Mouse (Mus musculus) myocyte (in vitro differentiated cells): ENCODE data around the gene Dnph1. TPM values are rescaled to one million over a fixed set of nuclear protein-coding genes. Genes with fewer than 3 reads are reported as not detected.
"Not testable (repeated sequence)": the region's sequence is repeated elsewhere in the genome, so short reads cannot be mapped to it uniquely, and the experiment has no call there.

Experiments used
- H3K27me3 ChIP-seq: one replicate; pipeline ENCODE4 v1.6.1; 2011; ENCODE audit not compliant: control insufficient read depth, insufficient read depth, insufficient read length
- H3K36me3 ChIP-seq: one replicate; pipeline ENCODE4 v1.6.1; 2011; ENCODE audit not compliant: control insufficient read depth, insufficient read depth
- H3K4me2 ChIP-seq: one replicate; pipeline ENCODE4 v1.6.1; 2011; ENCODE audit warnings: low read depth, control low read depth
- H3K4me3 ChIP-seq: one replicate; pipeline ENCODE4 v1.5.1; 2011; ENCODE audit warnings: mild to moderate bottlenecking, control low read depth, moderate library complexity
- H3K79me2 ChIP-seq: one replicate; pipeline ENCODE4 v1.6.1; 2011; ENCODE audit not compliant: control insufficient read depth, insufficient read depth
- H3ac ChIP-seq: one replicate; pipeline ENCODE4 v1.6.1; 2011; ENCODE audit not compliant: control insufficient read depth, insufficient read length
- CEBPB ChIP-seq: IDR thresholded peaks from 2 replicates; pipeline ENCODE4 v1.6.1; 2011; ENCODE audit warnings: mild to moderate bottlenecking, moderate library complexity; ENCODE audit not compliant: poor library complexity, insufficient read depth, severe bottlenecking
- E2F4 ChIP-seq: IDR thresholded peaks from one replicate; pipeline ENCODE4 v1.6.1; 2011; ENCODE audit warnings: mild to moderate bottlenecking, control low read depth, moderate library complexity; ENCODE audit not compliant: insufficient read depth
- MAX ChIP-seq: IDR thresholded peaks from one replicate; pipeline ENCODE4 v1.6.1; 2011; ENCODE audit warnings: low read depth, mild to moderate bottlenecking, control low read depth
- MYOD1 ChIP-seq, 3 experiments: IDR thresholded peaks; one replicate each; pipeline ENCODE4 v1.6.1; 2011; ENCODE audit warnings: control low read depth in 2 of 3, low read depth in 2 of 3, mild to moderate bottlenecking in 2 of 3, moderate library complexity in 1 of 3; ENCODE audit not compliant: insufficient read length in 2 of 3, control insufficient read depth in 1 of 3
- MYOG ChIP-seq, 3 experiments: IDR thresholded peaks; one replicate each; pipeline ENCODE4 v1.6.1; 2011; ENCODE audit warnings: control low read depth in 2 of 3, low read depth in 2 of 3, mild to moderate bottlenecking in 2 of 3; ENCODE audit not compliant: insufficient read length in 2 of 3, control insufficient read depth in 1 of 3, insufficient read depth in 1 of 3
- POLR2A ChIP-seq: IDR thresholded peaks from one replicate; pipeline ENCODE4 v1.6.1; 2011; ENCODE audit warnings: low read depth, mild to moderate bottlenecking, control low read depth, moderate library complexity; ENCODE audit not compliant: insufficient read length
- POLR2AphosphoS2 ChIP-seq: IDR thresholded peaks from one replicate; pipeline ENCODE4 v1.6.1; 2011; ENCODE audit warnings: low read depth, control low read depth; ENCODE audit not compliant: insufficient read length
- REST ChIP-seq: IDR thresholded peaks from one replicate; pipeline ENCODE4 v1.6.1; 2011; ENCODE audit warnings: mild to moderate bottlenecking, control low read depth, moderate library complexity; ENCODE audit not compliant: insufficient read depth, insufficient read length
- SRF ChIP-seq: IDR thresholded peaks from one replicate; pipeline ENCODE4 v1.6.1; 2011; ENCODE audit warnings: low read depth; ENCODE audit not compliant: control insufficient read depth, insufficient read length
- TCF12 ChIP-seq: IDR thresholded peaks from one replicate; pipeline ENCODE4 v1.6.1; 2011; ENCODE audit warnings: mild to moderate bottlenecking, control low read depth; ENCODE audit not compliant: poor library complexity, insufficient read depth, severe bottlenecking
- TCF3 ChIP-seq: IDR thresholded peaks from one replicate; pipeline ENCODE4 v1.6.1; 2011; ENCODE audit warnings: low read depth, control low read depth; ENCODE audit not compliant: insufficient read length
- USF1 ChIP-seq: IDR thresholded peaks from one replicate; pipeline ENCODE4 v1.6.1; 2011; ENCODE audit warnings: low read depth, mild to moderate bottlenecking, control low read depth, moderate library complexity
- polyA plus RNA-seq: library from polyadenylated mRNA; unstranded; fragments of >200 nt; fragmentation: generic; extraction: Trizol; gene quantifications from one replicate; pipeline ENCODE4 v1.2.1, GENCODE M21; 2012; ENCODE audit warnings: missing spikeins

Gene Dnph1
- polyA plus RNA-seq, 1 experiment, result 22.6 TPM

GRCm38 (mm10) chr17:46495486-46495885 is 1.0 kb upstream of the Dnph1 start:
- H3K4me2 ChIP-seq, result no peak overlapping the region
- no peak for TF ChIP-seq REST
- no peak for TF ChIP-seq SRF
- TF ChIP-seq MYOG (IDR thresholded peaks at IDR 0.05; ENCODE audit: control insufficient read depth in 1 of 3, insufficient read depth in 1 of 3, insufficient read length in 2 of 3, low read depth in 2 of 3), result peak in 1 of 3 experiments; percentile 41
- no peak for TF ChIP-seq POLR2A
- H3ac ChIP-seq, result no peak overlapping the region
- no peaks in the 10 kb centered on the region for H3K36me3 ChIP-seq
- H3K79me2 ChIP-seq, result no peaks in the 10 kb centered on the region
- no peak overlapping the region for H3K4me3 ChIP-seq
- peaks cover 32% of the 10 kb centered on the region for H3K27me3 ChIP-seq

- Histone ChIP-seq H3K27me3 (peaks cover 32% of the 10 kb centered on the region), H3K4me2 (peak overlapping the region; percentile 75), H3K4me3 (peak overlapping the region; percentile 37)
- H3K36me3 ChIP-seq, H3K79me2 ChIP-seq, H3ac ChIP-seq: not testable (repeated sequence)
Measured at GRCm38 (mm10) chr17:46496081-46496480, 430 bp upstream of the Dnph1 start.

GRCm38 (mm10) chr17:46497956-46498355 is 1.4 kb downstream of the Dnph1 start:
- Histone ChIP-seq H3K79me2 (no peaks in the 10 kb centered on the region), H3ac (no peak overlapping the region), H3K27me3 (peaks cover 19% of the 10 kb centered on the region), H3K36me3 (no peaks in the 10 kb centered on the region), H3K4me3 (peak overlapping the region; percentile 37), H3K4me2 (peak overlapping the region; percentile 75)
- TF ChIP-seq TCF12, result no peak
- no peak for TF ChIP-seq MAX
- TF ChIP-seq REST, result no peak
- no peak for TF ChIP-seq POLR2A
- no peak for TF ChIP-seq MYOD1 (IDR thresholded peaks at IDR 0.05; ENCODE audit: control insufficient read depth in 1 of 3, insufficient read length in 2 of 3, low read depth in 2 of 3)
- no peak for TF ChIP-seq E2F4
- no peak for TF ChIP-seq CEBPB

GRCm38 (mm10) chr17:46502775-46503174 is 6.3 kb downstream of the Dnph1 start:
- H3ac ChIP-seq, result no peak overlapping the region
- H3K36me3 ChIP-seq, result no peaks in the 10 kb centered on the region
- no peaks in the 10 kb centered on the region for H3K79me2 ChIP-seq
- no peak overlapping the region for H3K4me2 ChIP-seq
- H3K27me3 ChIP-seq, result no peaks in the 10 kb centered on the region
- H3K4me3 ChIP-seq, result no peak overlapping the region
- no peak for TF ChIP-seq CEBPB
- no peak for TF ChIP-seq REST
- no peak for TF ChIP-seq SRF
- no peak for TF ChIP-seq MYOD1 (IDR thresholded peaks at IDR 0.05; ENCODE audit: control insufficient read depth in 1 of 3, insufficient read length in 2 of 3, low read depth in 2 of 3)
- TF ChIP-seq MAX, result no peak
- no peak for TF ChIP-seq TCF12
- TF ChIP-seq USF1, result no peak
- no peak for TF ChIP-seq MYOG (IDR thresholded peaks at IDR 0.05; ENCODE audit: control insufficient read depth in 1 of 3, insufficient read depth in 1 of 3, insufficient read length in 2 of 3, low read depth in 2 of 3)
- no peak for TF ChIP-seq POLR2AphosphoS2
- TF ChIP-seq TCF3, result no peak
- TF ChIP-seq POLR2A, result no peak
- no peak for TF ChIP-seq E2F4

GRCm38 (mm10) chr17:46503847-46504638 is 7.5 kb downstream of the Dnph1 start:
- H3K36me3 ChIP-seq, result no peaks in the 10 kb centered on the region
- no peaks in the 10 kb centered on the region for H3K27me3 ChIP-seq
- no peaks in the 10 kb centered on the region for H3K79me2 ChIP-seq
- no peak overlapping the region for H3K4me3 ChIP-seq
- TF ChIP-seq CEBPB (no peak), E2F4 (no peak), TCF3 (no peak), POLR2A (no peak), MYOD1 (IDR thresholded peaks at IDR 0.05; ENCODE audit: control insufficient read depth in 1 of 3, insufficient read length in 2 of 3, low read depth in 2 of 3) (no peak), SRF (no peak), TCF12 (no peak), MYOG (IDR thresholded peaks at IDR 0.05; ENCODE audit: control insufficient read depth in 1 of 3, insufficient read depth in 1 of 3, insufficient read length in 2 of 3, low read depth in 2 of 3) (no peak), USF1 (no peak), POLR2AphosphoS2 (no peak), MAX (no peak), REST (no peak)
- no peak overlapping the region for H3ac ChIP-seq
- no peak overlapping the region for H3K4me2 ChIP-seq
